Mouse (Mus musculus): ENCODE results near the gene Rnd2. TPM values are rescaled to one million over a fixed set of nuclear protein-coding genes. Genes with fewer than 3 reads are reported as not detected.

Gene Rnd2
- 51.3 and 74.9 TPM in 2 replicates for polyA plus RNA-seq (2012; rRNA removed)

GRCm38 (mm10) chr11:101464211-101465100, at the start of gene Rnd2:
TSS of gene Rnd2 (plus strand) at chr11:101464999.

GRCm38 (mm10) chr11:101417101-101417855, 47.5 kb upstream of the Rnd2 start, which contains the start of gene Aarsd1:
TSS of gene Aarsd1 (minus strand) at chr11:101417615.

GRCm38 (mm10) chr11:101424105-101424851, 40.5 kb upstream of the Rnd2 start, which contains the start of gene Gm27029:
TSS of gene Gm27029 (minus strand) at chr11:101424796.

GRCm38 (mm10) chr11:101424925-101425813, 39.6 kb upstream of the Rnd2 start, which contains the start of the genes Rundc1 and Ptges3l:
TSS of gene Rundc1 (plus strand) at chr11:101425085.
TSS of gene Ptges3l (minus strand) at chr11:101425333.

GRCm38 (mm10) chr11:101442127-101442693, 22.6 kb upstream of the Rnd2 start, which contains the start of gene Rpl27:
TSS of gene Rpl27 (plus strand) at chr11:101442298.

GRCm38 (mm10) chr11:101448274-101448746, 16.5 kb upstream of the Rnd2 start, which contains the start of gene Ifi35:
TSS of gene Ifi35 (plus strand) at chr11:101448407.

GRCm38 (mm10) chr11:101465869-101466551, 1.2 kb downstream of the Rnd2 start, which contains the start of gene Vat1:
TSS of gene Vat1 (minus strand) at chr11:101466230.

Other genes with a start within 250 kb of the Rnd2 start
- gene Ezh1, start 238.5 kb upstream of the Rnd2 start, polyA plus RNA-seq (2012; rRNA removed): 33.7 and 37.5 TPM in 2 replicates
- gene Ramp2, start 219.0 kb upstream of the Rnd2 start, polyA plus RNA-seq (2012; rRNA removed): 128 and 138 TPM in 2 replicates
- 49.4 and 63.9 TPM in 2 replicates for gene Vps25, start 211.3 kb upstream of the Rnd2 start, polyA plus RNA-seq (2012; rRNA removed)
- 11.7 and 13.1 TPM in 2 replicates for gene Wnk4, start 204.4 kb upstream of the Rnd2 start, polyA plus RNA-seq (2012; rRNA removed)
- gene Cntd1, start 186.0 kb upstream of the Rnd2 start, polyA plus RNA-seq (2012; rRNA removed): 0.13 and 0.33 TPM in 2 replicates
- 236 and 502 TPM in 2 replicates for gene Coa3, start 185.9 kb upstream of the Rnd2 start, polyA plus RNA-seq (2012; rRNA removed)
- 129 and 200 TPM in 2 replicates for gene Becn1, start 162.7 kb upstream of the Rnd2 start, polyA plus RNA-seq (2012; rRNA removed)
- gene Psme3, start 148.8 kb upstream of the Rnd2 start, polyA plus RNA-seq (2012; rRNA removed): 45.8 and 60.3 TPM in 2 replicates
- 9.2 and 10.4 TPM in 2 replicates for gene Aoc2, start 139.9 kb upstream of the Rnd2 start, polyA plus RNA-seq (2012; rRNA removed)
- gene Aoc3, start 134.4 kb upstream of the Rnd2 start, polyA plus RNA-seq (2012; rRNA removed): 104 and 107 TPM in 2 replicates
- 0.10 and 0.18 TPM in 2 replicates for gene G6pc, start 97.4 kb upstream of the Rnd2 start, polyA plus RNA-seq (2012; rRNA removed)
- gene Aarsd1, start 47.4 kb upstream of the Rnd2 start, polyA plus RNA-seq (2012; rRNA removed): 29.9 and 36.8 TPM in 2 replicates
- gene Gm27029, start 40.2 kb upstream of the Rnd2 start, polyA plus RNA-seq (2012; rRNA removed): 0.37 and 0.47 TPM in 2 replicates
- 29.4 TPM in 2 replicates for gene Rundc1, start 39.9 kb upstream of the Rnd2 start, polyA plus RNA-seq (2012; rRNA removed)
- gene Ptges3l, start 39.7 kb upstream of the Rnd2 start, polyA plus RNA-seq (2012; rRNA removed): 3.0 and 3.7 TPM in 2 replicates
- gene Rpl27, start 22.7 kb upstream of the Rnd2 start, polyA plus RNA-seq (2012; rRNA removed): 502 and 570 TPM in 2 replicates
- gene Ifi35, start 16.6 kb upstream of the Rnd2 start, polyA plus RNA-seq (2012; rRNA removed): 34.0 and 41.4 TPM in 2 replicates
- 177 and 199 TPM in 2 replicates for gene Vat1, start 1.2 kb downstream of the Rnd2 start, polyA plus RNA-seq (2012; rRNA removed)
- gene Brca1, start 87.0 kb downstream of the Rnd2 start, polyA plus RNA-seq (2012; rRNA removed): 1.8 and 2.1 TPM in 2 replicates
- gene Nbr1, start 87.2 kb downstream of the Rnd2 start, polyA plus RNA-seq (2012; rRNA removed): 125 and 130 TPM in 2 replicates
- 22.4 and 28.1 TPM in 2 replicates for gene Tmem106a, start 117.2 kb downstream of the Rnd2 start, polyA plus RNA-seq (2012; rRNA removed)
- gene Gm11634, start 134.3 kb downstream of the Rnd2 start, polyA plus RNA-seq (2012; rRNA removed): not detected in 2 replicates
- 23.0 and 23.3 TPM in 2 replicates for gene Rdm1, start 162.2 kb downstream of the Rnd2 start, polyA plus RNA-seq (2012; rRNA removed)
- gene Arl4d, start 200.5 kb downstream of the Rnd2 start, polyA plus RNA-seq (2012; rRNA removed): 19.7 and 24.1 TPM in 2 replicates

All from ovary, adult 2 months (tissue).